Mouse (Mus musculus) heart, postnatal 14 days (tissue): ENCODE results near the gene Nucks1. TPM values are rescaled to one million over a fixed set of nuclear protein-coding genes. Genes with fewer than 3 reads are reported as not detected.

Experiments used
- total RNA-seq, 2 experiments: library from RNA; stranded (reverse); gene quantifications; 2 replicates each; pipeline ENCODE4 v1.2.3; 2021

Gene Nucks1
- total RNA-seq, 2 experiments from 2014 or later, result 60.8 to 63.9 TPM

Other genes starting within 250 kb of the Nucks1 start
- 1 to 10 TPM; 4.2 to 4.5 TPM for gene Rab7b, start 221.8 kb upstream of the Nucks1 start, total RNA-seq
- gene Slc26a9, start 166.5 kb upstream of the Nucks1 start, total RNA-seq, result not detected
- 1 to 10 TPM; 4.4 TPM for gene Pm20d1, start 113.2 kb upstream of the Nucks1 start, total RNA-seq
- gene Slc41a1, start 83.0 kb upstream of the Nucks1 start, total RNA-seq, result 10 to 100 TPM; 35.7 to 49.1 TPM
- gene Rab29, start 43.3 kb upstream of the Nucks1 start, total RNA-seq, result 10 to 100 TPM; 11.9 to 13.7 TPM
- gene Slc45a3, start 52.4 kb downstream of the Nucks1 start, total RNA-seq, result 1 to 10 TPM; 6.1 to 8.2 TPM
- 100 to 1,000 TPM; 105 to 111 TPM for gene Elk4, start 97.1 kb downstream of the Nucks1 start, total RNA-seq
- gene Mfsd4a, start 157.5 kb downstream of the Nucks1 start, total RNA-seq, result 1 to 10 TPM; 1.2 to 1.4 TPM
- gene Cdk18, start 229.2 kb downstream of the Nucks1 start, total RNA-seq, result 10 to 100 TPM in 1 of 2 experiments, 1 to 10 TPM in 1; 9.9 to 12.5 TPM